Mouse (Mus musculus): ENCODE data around the gene Habp2. TPM values are rescaled to one million over a fixed set of nuclear protein-coding genes. Genes with fewer than 3 reads are reported as not detected.

The Habp2 gene
- under 1 TPM in 1 of 2 experiments, not detected in 1; 0.11 TPM for total RNA-seq (2021)
- long read RNA-seq, experiment 1 = 0 reads
- long read RNA-seq, experiment 2 = 0 reads

- no peak for DNase-seq
Observed at GRCm38 (mm10) chr19:56286866-56287265, at the start of gene Habp2. Habp2 (plus strand) TSS chr19:56287137.

- DNase-seq = no peak
Observed at GRCm38 (mm10) chr19:56238501-56238900, 48.4 kb upstream of the Habp2 start.

GRCm38 (mm10) chr19:56245201-56245600 lies 41.7 kb upstream of the Habp2 start:
- DNase-seq = no peak

GRCm38 (mm10) chr19:56252815-56253214 lies 34.1 kb upstream of the Habp2 start:
- DNase-seq = no peak

GRCm38 (mm10) chr19:56253271-56253670 lies 33.7 kb upstream of the Habp2 start:
- no peak for DNase-seq

GRCm38 (mm10) chr19:56254751-56255150 lies 32.2 kb upstream of the Habp2 start:
- peak; percentile 67 for DNase-seq

- no peak for DNase-seq
Observed at GRCm38 (mm10) chr19:56255506-56255905, 31.4 kb upstream of the Habp2 start.

GRCm38 (mm10) chr19:56256235-56256634 lies 30.7 kb upstream of the Habp2 start:
- no peak for DNase-seq

- DNase-seq = no peak
Observed at GRCm38 (mm10) chr19:56256741-56257140, 30.2 kb upstream of the Habp2 start.

- no peak for DNase-seq
Observed at GRCm38 (mm10) chr19:56263696-56264095, 23.2 kb upstream of the Habp2 start.

- no peak for DNase-seq
Observed at GRCm38 (mm10) chr19:56264175-56264574, 22.8 kb upstream of the Habp2 start.

- DNase-seq = no peak
Observed at GRCm38 (mm10) chr19:56265149-56265548, 21.8 kb upstream of the Habp2 start.

GRCm38 (mm10) chr19:56272081-56272480 lies 14.9 kb upstream of the Habp2 start:
- DNase-seq = no peak

- no peak for DNase-seq
Observed at GRCm38 (mm10) chr19:56277140-56277804, 9.7 kb upstream of the Habp2 start.

- no peak for DNase-seq
Observed at GRCm38 (mm10) chr19:56277951-56278350, 9.0 kb upstream of the Habp2 start.

- DNase-seq = no peak
Observed at GRCm38 (mm10) chr19:56278366-56278765, 8.6 kb upstream of the Habp2 start.

- DNase-seq = no peak
Observed at GRCm38 (mm10) chr19:56285222-56285621, 1.7 kb upstream of the Habp2 start.

GRCm38 (mm10) chr19:56287580-56288367 lies 837 bp downstream of the Habp2 start:
- no peak for DNase-seq

- no peak for DNase-seq
Observed at GRCm38 (mm10) chr19:56288436-56288835, 1.5 kb downstream of the Habp2 start.

- DNase-seq = no peak
Observed at GRCm38 (mm10) chr19:56289642-56290041, 2.7 kb downstream of the Habp2 start.

- peak; percentile 18 for DNase-seq
Observed at GRCm38 (mm10) chr19:56291898-56292297, 5.0 kb downstream of the Habp2 start.

- no peak for DNase-seq
Observed at GRCm38 (mm10) chr19:56292335-56292734, 5.4 kb downstream of the Habp2 start.

- peak; percentile 83 for DNase-seq
Observed at GRCm38 (mm10) chr19:56294654-56295399, 7.9 kb downstream of the Habp2 start.
